Mouse (Mus musculus): ENCODE results near the gene Kank3.
A peak's percentile ranks its signal among the peaks of the same experiment; 100 is the strongest.

Gene Kank3

DNA sequence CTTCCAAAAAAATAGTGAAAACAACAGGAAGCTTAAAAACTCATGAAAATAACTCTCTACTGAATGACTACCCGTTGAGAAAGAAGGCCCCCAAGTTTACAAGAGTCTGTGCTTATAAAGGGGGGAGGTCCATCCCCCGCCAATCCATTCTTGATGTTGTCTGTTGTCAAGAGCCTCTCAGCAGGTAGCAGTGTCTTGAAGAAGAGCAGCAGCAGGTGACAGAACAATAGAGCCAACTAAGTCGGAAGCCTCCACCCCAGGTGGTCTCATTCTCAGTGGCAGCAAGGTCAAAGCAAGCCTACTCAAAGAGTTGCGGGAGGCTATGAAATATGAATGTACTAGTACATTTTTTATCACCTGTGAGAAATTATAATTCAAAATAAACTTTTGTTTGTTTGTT lies 47.5 kb downstream of the Kank3 start:
- DNase-seq (ENCODE audit: low read depth) = no peak

DNA sequence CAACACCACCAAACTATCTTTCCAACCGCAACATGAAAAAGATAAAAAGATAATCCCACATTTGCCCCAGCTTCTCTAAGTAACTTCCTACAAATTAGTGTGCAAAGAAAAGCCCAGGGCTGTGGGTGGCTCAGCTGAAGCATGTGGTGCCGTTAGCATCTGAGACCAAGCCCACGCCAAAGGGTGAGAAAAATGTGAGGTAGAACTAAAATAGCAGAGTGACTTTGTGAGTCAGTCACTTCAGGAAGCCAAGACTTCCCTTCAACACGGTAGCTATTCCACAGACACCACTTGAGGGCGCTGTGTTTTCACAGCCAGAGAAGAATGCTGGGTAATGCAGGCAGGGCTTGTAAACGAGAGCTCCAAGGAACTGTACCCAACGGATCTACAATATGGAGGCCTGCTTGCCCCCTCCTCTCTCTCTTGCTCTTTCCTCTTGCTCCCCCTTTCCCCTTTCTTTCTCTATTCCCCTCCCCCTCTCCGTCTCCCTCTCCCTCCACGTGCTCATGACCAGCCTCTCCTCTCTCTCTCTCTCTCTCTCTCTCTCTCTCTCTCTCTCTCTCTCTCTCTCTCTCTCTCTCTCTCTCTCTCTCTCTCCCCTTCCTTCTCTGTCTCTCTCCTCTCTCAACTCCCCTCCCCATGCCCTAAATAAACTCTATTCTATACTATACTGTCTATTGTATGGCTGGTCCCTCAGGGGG lies 55.2 kb downstream of the Kank3 start:
- peak; percentile 96 for DNase-seq (ENCODE audit: low read depth)
